Mouse (Mus musculus) stomach, postnatal 0 days (tissue): ENCODE data around the gene 9930111J21Rik1. TPM values are rescaled to one million over a fixed set of nuclear protein-coding genes. Genes with fewer than 3 reads are reported as not detected.
"Not testable (repeated sequence)": the region's sequence is repeated elsewhere in the genome, so short reads cannot be mapped to it uniquely, and the experiment has no call there.

Source experiments
- ATAC-seq: fragments of 200-750 bp; cut with Nextera tagmentation; 2 replicates; pipeline ENCODE4 v1.8.0; 2017; ENCODE audit not compliant: low FRiP score, low TSS enrichment
- DNase-seq: peaks from one replicate; pipeline ENCODE4 v3.0.0-alpha.2; 2016; ENCODE audit warnings: low spot score
- H3K27ac ChIP-seq: fragments of 300-500 bp; sonication (generic); replicated peaks from 2 replicates; pipeline ENCODE4 v1.5.1; 2014; ENCODE audit warnings: mild to moderate bottlenecking, control low read depth
- H3K27me3 ChIP-seq: fragments of 300-500 bp; sonication (generic); 2 replicates; pipeline ENCODE4 v1.6.1; 2014; ENCODE audit warnings: low read length; ENCODE audit not compliant: control insufficient read depth, insufficient read depth
- H3K36me3 ChIP-seq: fragments of 300-500 bp; sonication (generic); 2 replicates; pipeline ENCODE4 v1.6.1; 2014; ENCODE audit warnings: low read length, mixed read lengths; ENCODE audit not compliant: control insufficient read depth, insufficient read depth
- H3K4me1 ChIP-seq: fragments of 300-500 bp; sonication (generic); replicated peaks from 2 replicates; pipeline ENCODE4 v1.6.1; 2014; ENCODE audit warnings: antibody characterized with exemption; ENCODE audit not compliant: control insufficient read depth, insufficient read depth
- H3K4me2 ChIP-seq: fragments of 300-500 bp; sonication (generic); replicated peaks from 2 replicates; pipeline ENCODE4 v1.6.1; 2014; ENCODE audit warnings: low read depth, mild to moderate bottlenecking, control low read depth, moderate library complexity
- H3K4me3 ChIP-seq: fragments of 300-500 bp; sonication (generic); 2 replicates; pipeline ENCODE4 v1.5.1; 2014; ENCODE audit warnings: low read depth, low read length, control low read depth
- H3K9ac ChIP-seq: fragments of 300-500 bp; sonication (generic); 2 replicates; pipeline ENCODE4 v1.6.1; 2014; ENCODE audit warnings: mild to moderate bottlenecking, low read length, control low read depth, mixed read lengths
- H3K9me3 ChIP-seq: fragments of 300-500 bp; sonication (generic); 2 replicates; pipeline ENCODE4 v1.6.1; 2016; ENCODE audit warnings: low read length; ENCODE audit not compliant: control insufficient read depth
- CTCF ChIP-seq: IDR thresholded peaks from 2 replicates; pipeline ENCODE4 v1.5.1; 2016; ENCODE audit warnings: antibody characterized with exemption, low read depth, mild to moderate bottlenecking, moderate library complexity
- EP300 ChIP-seq: optimal IDR thresholded peaks from 2 replicates; pipeline ENCODE3; 2016; ENCODE audit warnings: antibody characterized with exemption
- WGBS: fragments of 180-500 bp; shearing (Covaris S2); extraction: QIAGEN DNeasy Blood & Tissue Kit; methylation state at CpG from one replicate; pipeline ENCODE4 v1.1.7; 2014; 5-methylcytosine and 5-hydroxymethylcytosine counted together
- polyA plus RNA-seq: library from polyadenylated mRNA; unstranded; fragments of >200 nt; fragmentation: Nextera tagmentation; extraction: Ambion mirVana; gene quantifications from 2 replicates; pipeline ENCODE4 v1.2.1, GENCODE M21; 2015

9930111J21Rik1 gene
- polyA plus RNA-seq, 1 experiment from 2014 or later = 0.34 TPM

GRCm38 (mm10) chr11:48902021-48902420 lies 77.2 kb downstream of the 9930111J21Rik1 start, which contains the start of gene Gm5431:
Gene Gm5431, minus strand, starts transcription at chr11:48902214.
- Histone ChIP-seq H3K9ac (no peak within 1 kb of the TSS), H3K27me3 (no peaks in the 10 kb centered on the region), H3K4me3 (no peak within 1 kb of the TSS), H3K9me3 (no peaks in the 10 kb centered on the region), H3K4me1 (no peaks in the 10 kb centered on the region), H3K27ac (no peak within 1 kb of the TSS), H3K36me3 (no peaks in the 10 kb centered on the region), H3K4me2 (no peak within 1 kb of the TSS)
- DNase-seq = no peak
- TF ChIP-seq EP300 = no peak
- no peak for TF ChIP-seq CTCF
- ATAC-seq = no peak
- WGBS = 43% methylated on average over 2 of the region's 2 CpGs

GRCm38 (mm10) chr11:48901567-48901930 lies 77.6 kb downstream of the 9930111J21Rik1 start:
- not testable (repeated sequence) for H3K4me2 ChIP-seq, H3K4me3 ChIP-seq, DNase-seq, H3K27ac ChIP-seq, H3K27me3 ChIP-seq, H3K36me3 ChIP-seq, H3K9me3 ChIP-seq, ATAC-seq, H3K4me1 ChIP-seq, H3K9ac ChIP-seq
- WGBS = 81% methylated on average over 1 of the region's 1 CpGs

- 80% methylated on average over 5 of the region's 6 CpGs for WGBS
- not testable (repeated sequence) for DNase-seq, ATAC-seq
Observed at GRCm38 (mm10) chr11:48900654-48901566, 78.3 kb downstream of the 9930111J21Rik1 start.

GRCm38 (mm10) chr11:48898812-48899431 lies 80.3 kb downstream of the 9930111J21Rik1 start:
- Histone ChIP-seq H3K4me3 (no peak overlapping the region), H3K36me3 (no peaks in the 10 kb centered on the region), H3K27ac (no peak overlapping the region), H3K9ac (no peak overlapping the region), H3K27me3 (no peaks in the 10 kb centered on the region), H3K4me1 (no peaks in the 10 kb centered on the region), H3K4me2 (no peak overlapping the region), H3K9me3 (no peaks in the 10 kb centered on the region)
- WGBS = 55% methylated on average over 2 of the region's 2 CpGs
- ATAC-seq (no peak), DNase-seq (no peak)
- no peak for TF ChIP-seq EP300

More at GRCm38 (mm10) chr11:48900654-48901566, 78.3 kb downstream of the 9930111J21Rik1 start:
- not testable (repeated sequence) for H3K4me3 ChIP-seq, H3K27me3 ChIP-seq, H3K9me3 ChIP-seq, H3K27ac ChIP-seq, H3K9ac ChIP-seq, H3K4me2 ChIP-seq, H3K4me1 ChIP-seq, H3K36me3 ChIP-seq

Other genes starting within 250 kb of the 9930111J21Rik1 start
- gene Rack1, start 179.1 kb downstream of the 9930111J21Rik1 start, polyA plus RNA-seq = 524 and 529 TPM in 2 replicates
- 3.6 and 4.0 TPM in 2 replicates for gene Trim41, start 162.0 kb downstream of the 9930111J21Rik1 start, polyA plus RNA-seq
- 3.0 and 3.4 TPM in 2 replicates for gene Trim7, start 153.3 kb downstream of the 9930111J21Rik1 start, polyA plus RNA-seq
- gene Gm12184, start 152.7 kb downstream of the 9930111J21Rik1 start, polyA plus RNA-seq = 5.0 and 7.3 TPM in 2 replicates
- gene Irgm1, start 107.7 kb downstream of the 9930111J21Rik1 start, polyA plus RNA-seq = 12.8 and 14.4 TPM in 2 replicates
- 0.22 and 0.33 TPM in 2 replicates for gene Gm5431, start 77.2 kb downstream of the 9930111J21Rik1 start, polyA plus RNA-seq
- gene Psme2b, start 33.2 kb downstream of the 9930111J21Rik1 start, polyA plus RNA-seq = 4.3 and 4.7 TPM in 2 replicates
- 0.15 and 0.16 TPM in 2 replicates for gene Olfr56, start 509 bp downstream of the 9930111J21Rik1 start, polyA plus RNA-seq
- 0.01 TPM in 1 of 2 replicates, not detected in the other for gene Gm12185, start 12.8 kb upstream of the 9930111J21Rik1 start, polyA plus RNA-seq
- gene Tgtp1, start 14.8 kb upstream of the 9930111J21Rik1 start, polyA plus RNA-seq = 3.0 and 3.6 TPM in 2 replicates
- 0.40 and 0.46 TPM in 2 replicates for gene 9930111J21Rik2, start 71.8 kb upstream of the 9930111J21Rik1 start, polyA plus RNA-seq
- gene Tgtp2, start 84.8 kb upstream of the 9930111J21Rik1 start, polyA plus RNA-seq = 0.69 and 1.2 TPM in 2 replicates
- gene Ifi47, start 97.2 kb upstream of the 9930111J21Rik1 start, polyA plus RNA-seq = 10.1 and 12.7 TPM in 2 replicates
- gene Olfr1396, start 135.5 kb upstream of the 9930111J21Rik1 start, polyA plus RNA-seq = 0.11 TPM in 1 of 2 replicates, not detected in the other
- not detected in 2 replicates for gene Olfr1395, start 162.9 kb upstream of the 9930111J21Rik1 start, polyA plus RNA-seq
- gene Olfr1394, start 175.0 kb upstream of the 9930111J21Rik1 start, polyA plus RNA-seq = not detected in 2 replicates
- 0.31 and 0.44 TPM in 2 replicates for gene Btnl9, start 207.8 kb upstream of the 9930111J21Rik1 start, polyA plus RNA-seq
- 9.9 and 10.0 TPM in 2 replicates for gene Zfp62, start 223.9 kb upstream of the 9930111J21Rik1 start, polyA plus RNA-seq